In genomic region chr1:42684783-42685182, GRCm38 (mm10) we compare ENCODE assay signal across 9 mouse cellular contexts. TPM values are rescaled to one million over a fixed set of nuclear protein-coding genes. Genes with fewer than 3 reads are reported as not detected.
DNase-seq lines count a peak whose midpoint lies in the region; ATAC-seq and TF ChIP-seq lines count a peak whose summit lies in the region.
"Had no signal": no experiment of that assay in that cellular context is flagged by ENCODE, and none has a peak within 500 bp of the region (broad histone marks: within the 10 kb centered on the region; RNA-seq: fewer than 3 reads in every experiment).

No protein-coding gene starts in this region.

- H3K27ac ChIP-seq in cerebellum, adult 2 months (ENCODE audit: insufficient read depth, low read length) = no peak overlapping the region
- H3K27ac ChIP-seq in kidney, adult 2 months (ENCODE audit: insufficient read depth, low read depth, low read length) = peak overlapping the region; percentile 89; the same call in 1 of the 2 replicates
- H3K27ac ChIP-seq in midbrain, embryonic 13.5 days = peak overlapping the region; percentile 100
- no peak overlapping the region for H3K27ac ChIP-seq in thymus, adult 2 months (ENCODE audit: control insufficient read depth, insufficient read depth, low read length)

- 0 out of 2 replicates have a peak, but pooled peaks cover 6% of the 10 kb centered on the region for H3K4me1 ChIP-seq in cerebellum, adult 2 months (ENCODE audit: control insufficient read depth, insufficient read depth, low read length)
- H3K4me1 ChIP-seq in kidney, adult 2 months (ENCODE audit: control insufficient read depth, insufficient read depth, low read length) = no peaks in the 10 kb centered on the region
- peaks cover 75% of the 10 kb centered on the region for H3K4me1 ChIP-seq in midbrain, embryonic 13.5 days (replicated peaks)
- H3K4me1 ChIP-seq in thymus, adult 2 months (replicated peaks; ENCODE audit: control insufficient read depth, insufficient read depth, low read length) = no peaks in the 10 kb centered on the region

- peak in 1 of 2 experiments; percentile 33 for DNase-seq in cerebellum, adult 2 months
- DNase-seq in cerebellum, adult 11 months = no peak
- DNase-seq in right cerebral cortex, postnatal 14 days = peak; percentile 68
- no peak for DNase-seq in right cerebral cortex, postnatal 36 days (ENCODE audit: low spot score in 2 of 2)
- DNase-seq in kidney, adult 2 months = peak; percentile 48
- DNase-seq in adrenal gland, adult 2 months = no peak
- DNase-seq in thymus, adult 2 months = no peak

- no peaks in the 10 kb centered on the region for H3K9me3 ChIP-seq in midbrain, embryonic 13.5 days

- H3K4me3 ChIP-seq in cerebellum, adult 2 months (replicated peaks; ENCODE audit: insufficient read depth, low read depth, low read length) = peak overlapping the region; percentile 44
- H3K4me3 ChIP-seq in kidney, adult 2 months (ENCODE audit: insufficient read depth, low read depth, low read length) = peak overlapping the region; percentile 43
- peak overlapping the region; percentile 96 for H3K4me3 ChIP-seq in midbrain, embryonic 13.5 days (replicated peaks)
- no peak overlapping the region for H3K4me3 ChIP-seq in thymus, adult 2 months (ENCODE audit: control insufficient read depth, insufficient read depth, low read length)

- WGBS in cerebellum, adult 2 months = under 1% methylated on average over 21 of the region's 21 CpGs
- 2% methylated on average over 21 of the region's 21 CpGs for whole genome bisulfite sequencing in kidney, adult 2 months
- WGBS in midbrain, embryonic 13.5 days = under 1% methylated on average over 21 of the region's 21 CpGs
- WGBS in thymus, adult 2 months = 9% methylated on average over 21 of the region's 21 CpGs

- H3K36me3 ChIP-seq in kidney, adult 2 months (ENCODE audit: control insufficient read depth, insufficient read depth, low read length) = no peaks in the 10 kb centered on the region
- H3K36me3 ChIP-seq in midbrain, embryonic 13.5 days = no peaks in the 10 kb centered on the region
- no peaks in the 10 kb centered on the region for H3K36me3 ChIP-seq in thymus, adult 2 months (ENCODE audit: control insufficient read depth, insufficient read depth, low read length)

- peak overlapping the region; percentile 85 for H3K9ac ChIP-seq in midbrain, embryonic 13.5 days (replicated peaks)

- TF ChIP-seq POLR2A in cerebellum, adult 2 months (IDR thresholded peaks at IDR 0.05; ENCODE audit: borderline replicate concordance, insufficient read depth, low read length) = no peak
- TF ChIP-seq POLR2A in kidney, adult 2 months (IDR thresholded peaks at IDR 0.05; ENCODE audit: low read depth, low read length) = no peak
- TF ChIP-seq POLR2A in thymus, adult 2 months (IDR thresholded peaks at IDR 0.05; ENCODE audit: control insufficient read depth, extremely low read depth, insufficient read depth, low read length, poor library complexity) = no peak

- peak overlapping the region; percentile 91 for H3K4me2 ChIP-seq in midbrain, embryonic 13.5 days (replicated peaks)

- peak; percentile 65 for ATAC-seq in midbrain, embryonic 13.5 days

- TF ChIP-seq CTCF in cerebellum, adult 2 months (IDR thresholded peaks at IDR 0.05; ENCODE audit: borderline replicate concordance, insufficient read depth, low read depth, low read length) = peak; percentile 26; the same call in 1 of the 2 replicates
- no peak; the same call in 1 of the 2 replicates for TF ChIP-seq CTCF in kidney, adult 2 months (conservative IDR thresholded peaks at IDR 0.05; ENCODE audit: insufficient read depth, insufficient read length, low read depth, low read length)
- no peak for TF ChIP-seq CTCF in thymus, adult 2 months (IDR thresholded peaks at IDR 0.05; ENCODE audit: borderline replicate concordance, control insufficient read depth, extremely low read depth, insufficient read depth, low read length, poor library complexity)

- H3K27me3 ChIP-seq in cerebellum, adult 2 months (ENCODE audit: control insufficient read depth, insufficient read depth, low read length) = peaks cover 1% of the 10 kb centered on the region; the same call in 1 of the 2 replicates
- no peaks in the 10 kb centered on the region; the same call in 1 of the 2 replicates for H3K27me3 ChIP-seq in kidney, adult 2 months (replicated peaks; ENCODE audit: control insufficient read depth, insufficient read depth, low read length)
- H3K27me3 ChIP-seq in midbrain, embryonic 13.5 days = no peaks in the 10 kb centered on the region
- peaks cover 19% of the 10 kb centered on the region for H3K27me3 ChIP-seq in thymus, adult 2 months (ENCODE audit: control insufficient read depth, insufficient read depth, low read length)

RNA-seq across cellular contexts. Expression of gene Pou3f3, which starts 10.8 kb away (rescaled TPM):
- 14.1 and 15.9 TPM in 2 replicates for polyA plus RNA-seq in cerebellum, adult 2 months (2012; rRNA removed)
- polyA plus RNA-seq in kidney, adult 2 months (2012; rRNA removed) = 14.4 and 18.0 TPM in 2 replicates
- 28.2 and 28.4 TPM in 2 replicates for polyA plus RNA-seq in midbrain, embryonic 13.5 days (2015; fragmentation: Nextera tagmentation; extraction: Ambion mirVana)
- total RNA-seq in adrenal gland, adult 2 months (2021) = not detected
- 0.02 TPM in 2 replicates for polyA plus RNA-seq in adrenal gland, adult 2 months (2012; rRNA removed)
- 0.06 and 0.09 TPM in 2 replicates for polyA plus RNA-seq in thymus, adult 2 months (2012; rRNA removed)
- total RNA-seq: common myeloid progenitor, adult 5-6 weeks had no signal

Comparison
In these comparisons a context has a peak if more than half of its experiments do, and no peak if none do; other contexts are left out.
1. DNase-seq: peak in right cerebral cortex, postnatal 14 days (single experiment) and kidney, adult 2 months (single experiment); none in cerebellum, adult 11 months (single experiment), right cerebral cortex, postnatal 36 days (0 of 2), adrenal gland, adult 2 months (single experiment) and thymus, adult 2 months (single experiment).
2. H3K27ac ChIP-seq: peak in kidney, adult 2 months (single experiment) and midbrain, embryonic 13.5 days (single experiment); none in cerebellum, adult 2 months (single experiment) and thymus, adult 2 months (single experiment).
3. RNA of gene Pou3f3, which starts 10.8 kb away (polyA plus RNA-seq): 28.2 to 28.4 TPM in midbrain, embryonic 13.5 days, 14.1 to 15.9 TPM in cerebellum, adult 2 months and 14.4 to 18.0 TPM in kidney, adult 2 months; 0.06 to 0.09 TPM in thymus, adult 2 months and 0.02 TPM in adrenal gland, adult 2 months; every median in the first group is over 10 times any median in the second.